Mouse (Mus musculus) embryonic facial prominence, embryonic 13.5 days (tissue): ENCODE results near the gene Ece1. TPM values are rescaled to one million over a fixed set of nuclear protein-coding genes. Genes with fewer than 3 reads are reported as not detected.

ENCODE experiments used
- ATAC-seq: fragments of 200-750 bp; cut with Nextera tagmentation; 2 replicates; pipeline ENCODE4 v1.8.0; 2017; ENCODE audit warnings: low read depth; ENCODE audit not compliant: insufficient number of reproducible peaks, insufficient read depth, low FRiP score, low TSS enrichment
- H3K27ac ChIP-seq: fragments of 300-500 bp; sonication (generic); 2 replicates; pipeline ENCODE4 v1.5.1; 2015; ENCODE audit warnings: moderate library complexity, mild to moderate bottlenecking, inconsistent platforms
- H3K27me3 ChIP-seq: fragments of 300-500 bp; sonication (generic); 2 replicates; pipeline ENCODE4 v1.6.1; 2015; ENCODE audit warnings: mild to moderate bottlenecking, inconsistent platforms
- H3K36me3 ChIP-seq: fragments of 300-500 bp; sonication (generic); 2 replicates; pipeline ENCODE4 v1.6.1; 2015; ENCODE audit warnings: mild to moderate bottlenecking, inconsistent platforms
- H3K4me1 ChIP-seq: fragments of 300-500 bp; sonication (generic); 2 replicates; pipeline ENCODE4 v1.6.1; 2015; ENCODE audit warnings: inconsistent platforms
- H3K4me2 ChIP-seq: fragments of 300-500 bp; sonication (generic); 2 replicates; pipeline ENCODE4 v1.6.1; 2015; ENCODE audit warnings: moderate library complexity, mild to moderate bottlenecking, inconsistent platforms
- H3K4me3 ChIP-seq: fragments of 300-500 bp; sonication (generic); 2 replicates; pipeline ENCODE4 v1.5.1; 2015; ENCODE audit warnings: mild to moderate bottlenecking, inconsistent platforms
- H3K9ac ChIP-seq: fragments of 300-500 bp; sonication (generic); 2 replicates; pipeline ENCODE4 v1.6.1; 2015; ENCODE audit warnings: mild to moderate bottlenecking, inconsistent platforms
- H3K9me3 ChIP-seq: fragments of 300-500 bp; sonication (generic); 2 replicates; pipeline ENCODE4 v1.6.1; 2016; ENCODE audit warnings: inconsistent platforms
- WGBS: fragments of 180-500 bp; shearing (Covaris S2); methylation state at CpG from one replicate; pipeline ENCODE4 v1.1.7; 2015; ENCODE audit warnings: mixed read lengths; 5-methylcytosine and 5-hydroxymethylcytosine counted together
- polyA plus RNA-seq: library from polyadenylated mRNA; unstranded; fragments of >200 nt; fragmentation: Nextera tagmentation; extraction: Ambion mirVana; gene quantifications from 2 replicates; pipeline ENCODE4 v1.2.1, GENCODE M21; 2015

Ece1 gene
- polyA plus RNA-seq, 1 experiment from 2014 or later: 49.9 TPM

DNA sequence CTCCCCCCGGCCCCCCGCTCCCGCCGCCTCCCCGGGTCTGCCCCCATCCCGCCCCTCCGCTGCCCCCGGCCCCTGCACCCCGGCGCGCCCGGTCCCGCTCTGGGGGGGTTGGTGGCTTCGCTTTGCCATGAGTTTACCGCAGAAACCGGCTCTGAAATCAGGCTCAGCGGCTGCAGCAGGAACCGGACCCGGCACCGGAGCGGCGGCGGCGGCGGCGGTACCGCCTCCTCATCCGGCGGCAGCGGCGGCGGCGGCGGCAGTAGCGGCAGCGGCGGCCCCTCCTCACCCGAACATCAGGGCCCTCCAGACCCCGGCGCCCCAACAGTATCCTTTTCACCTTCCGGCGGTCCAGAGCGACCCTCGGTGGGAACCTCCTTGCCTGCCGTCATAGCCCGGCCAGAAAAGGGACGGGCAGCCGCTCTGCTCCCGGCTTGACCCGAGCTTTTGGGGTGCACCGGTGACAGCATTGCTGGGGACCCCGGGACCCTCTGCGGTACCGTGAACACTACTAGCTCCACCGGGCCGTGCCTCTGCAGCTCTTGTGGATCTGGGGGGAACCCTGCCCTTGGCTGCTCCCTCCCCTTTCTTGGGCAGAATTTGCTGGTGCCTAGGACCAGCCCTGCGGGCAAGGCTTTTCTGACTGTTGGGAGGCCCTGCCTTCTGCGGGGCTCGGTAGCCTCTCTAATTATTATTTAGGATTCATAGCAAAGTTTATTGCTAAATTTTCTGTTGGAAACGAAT lies 132.0 kb downstream of the Ece1 start:
- no peak for ATAC-seq
- peaks cover 25% of the 10 kb centered on the region for H3K36me3 ChIP-seq
- H3K4me3 ChIP-seq: peak overlapping the region; percentile 95
- no peaks in the 10 kb centered on the region for H3K9me3 ChIP-seq
- peaks cover 29% of the 10 kb centered on the region for H3K4me1 ChIP-seq
- H3K27me3 ChIP-seq: peaks cover 22% of the 10 kb centered on the region
- peak overlapping the region; percentile 98 for H3K9ac ChIP-seq
- H3K4me2 ChIP-seq: peak overlapping the region; percentile 86
- WGBS: 1% methylated on average over 48 of the region's 60 CpGs
- peak overlapping the region; percentile 95 for H3K27ac ChIP-seq

DNA sequence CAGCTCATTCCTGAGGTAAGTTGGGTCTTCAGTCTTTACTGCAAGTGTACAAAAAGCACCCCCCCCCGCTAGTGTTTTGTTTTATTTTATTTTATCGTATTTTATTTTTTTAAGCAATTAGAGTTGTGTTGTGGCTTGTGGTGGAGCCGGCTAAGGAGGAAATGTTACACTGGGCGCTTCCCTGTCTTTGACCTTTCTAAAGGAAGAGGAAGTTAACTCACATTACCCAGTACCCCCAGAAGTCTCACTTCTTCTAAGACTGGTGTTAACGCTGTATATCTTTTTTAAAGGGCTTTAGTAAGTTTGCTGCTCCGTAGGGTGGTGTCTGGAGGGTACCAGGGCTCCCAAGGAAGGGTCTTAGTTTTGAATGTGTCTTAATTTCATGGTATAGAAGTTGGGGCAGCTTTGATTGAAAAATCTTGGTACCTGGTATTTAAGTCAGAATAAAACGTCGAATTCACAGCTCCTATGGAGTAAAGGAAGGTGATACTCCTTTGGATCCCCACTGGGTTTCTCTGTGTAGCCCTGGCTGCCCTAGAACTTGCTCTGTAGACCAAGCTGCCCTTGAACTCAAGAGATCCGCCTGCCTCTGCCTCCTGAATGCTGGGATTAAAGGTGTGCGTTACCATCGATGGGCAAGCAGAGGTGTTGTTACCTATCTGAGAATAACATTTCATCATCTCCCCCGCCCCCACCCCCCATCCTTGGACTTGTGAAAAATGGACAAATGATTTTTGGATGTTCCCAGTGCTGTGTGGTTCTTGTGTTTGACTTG lies 132.7 kb downstream of the Ece1 start:
- Histone ChIP-seq H3K4me1 (peaks cover 29% of the 10 kb centered on the region), H3K4me2 (peak overlapping the region; percentile 86), H3K4me3 (peak overlapping the region; percentile 95), H3K27ac (no peak overlapping the region), H3K27me3 (peaks cover 22% of the 10 kb centered on the region), H3K9me3 (no peaks in the 10 kb centered on the region), H3K36me3 (peaks cover 33% of the 10 kb centered on the region), H3K9ac (peak overlapping the region; percentile 98)
- 42% methylated on average over 12 of the region's 12 CpGs for WGBS
- ATAC-seq: no peak

DNA sequence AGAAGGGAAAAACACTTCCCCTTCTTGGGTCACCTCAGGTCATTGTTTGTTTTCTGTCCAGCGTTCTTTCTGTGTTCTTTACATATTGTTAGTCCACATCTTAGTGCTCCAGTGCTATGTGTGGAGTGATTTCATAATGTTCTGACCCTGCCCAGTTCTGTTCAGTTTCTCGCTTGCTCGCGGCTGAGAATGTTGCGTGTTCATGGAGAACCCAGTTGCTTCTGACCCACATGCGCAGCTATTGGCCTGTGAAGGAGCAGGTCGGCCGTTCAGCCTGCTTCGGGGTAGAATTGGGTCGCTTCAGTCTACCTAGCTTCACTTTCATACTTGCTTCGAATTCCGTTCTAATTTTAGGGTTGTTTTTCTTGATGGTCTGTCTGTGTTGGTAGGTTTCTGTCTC lies 133.4 kb downstream of the Ece1 start:
- Histone ChIP-seq H3K9ac (peak overlapping the region; percentile 98), H3K27ac (no peak overlapping the region), H3K27me3 (peaks cover 22% of the 10 kb centered on the region), H3K4me1 (peaks cover 31% of the 10 kb centered on the region), H3K4me3 (peak overlapping the region; percentile 95), H3K9me3 (no peaks in the 10 kb centered on the region), H3K4me2 (peak overlapping the region; percentile 86), H3K36me3 (peaks cover 33% of the 10 kb centered on the region)
- WGBS: 79% methylated on average over 12 of the region's 12 CpGs
- ATAC-seq: no peak

DNA sequence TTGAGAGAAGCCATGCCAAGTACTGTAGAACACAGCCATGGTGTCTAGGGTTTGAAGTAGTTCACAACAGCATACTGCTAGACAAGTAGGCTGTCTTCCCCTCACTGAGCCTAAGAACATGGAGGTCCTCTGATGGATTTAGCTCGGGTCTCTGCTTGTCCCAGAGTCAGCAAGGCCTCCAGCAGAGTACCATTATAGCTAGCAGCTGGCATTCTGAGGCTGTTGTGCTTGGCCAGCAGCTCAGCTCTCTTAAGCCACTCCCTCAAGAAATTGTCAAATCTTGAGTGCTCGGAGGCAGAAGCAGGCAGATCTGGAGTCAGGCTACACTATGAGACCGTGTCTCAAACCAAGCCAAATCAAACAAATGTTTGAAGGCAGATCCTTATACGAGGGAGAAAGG lies 136.2 kb downstream of the Ece1 start:
- peaks cover 37% of the 10 kb centered on the region for H3K4me1 ChIP-seq
- H3K36me3 ChIP-seq: peaks cover 42% of the 10 kb centered on the region
- no peak overlapping the region for H3K27ac ChIP-seq
- ATAC-seq: no peak
- no peaks in the 10 kb centered on the region for H3K27me3 ChIP-seq
- no peaks in the 10 kb centered on the region for H3K9me3 ChIP-seq
- WGBS: 80% methylated on average over 4 of the region's 4 CpGs
- H3K4me2 ChIP-seq: no peak overlapping the region
- H3K4me3 ChIP-seq: no peak overlapping the region
- no peak overlapping the region for H3K9ac ChIP-seq

DNA sequence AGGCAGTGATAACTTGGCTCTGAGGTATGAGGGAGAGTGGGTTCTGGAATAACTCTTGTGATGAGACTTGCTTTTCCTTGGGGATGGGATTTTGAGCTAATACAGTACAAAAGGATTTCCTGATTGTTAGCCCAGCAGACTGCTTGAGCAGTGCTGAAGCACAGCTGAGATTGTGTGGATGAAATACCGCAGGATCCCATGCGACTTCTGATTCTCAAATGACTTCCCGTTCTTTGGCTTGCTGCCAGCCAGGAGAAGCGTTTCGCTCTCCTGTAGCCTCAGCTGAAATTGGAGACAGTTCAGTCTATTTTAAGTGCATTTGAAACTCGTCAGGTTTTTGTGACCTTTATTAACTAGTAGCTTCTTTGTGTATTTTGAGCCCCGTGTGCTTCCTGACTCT lies 138.6 kb downstream of the Ece1 start:
- no peak overlapping the region for H3K27ac ChIP-seq
- ATAC-seq: no peak
- no peaks in the 10 kb centered on the region for H3K27me3 ChIP-seq

DNA sequence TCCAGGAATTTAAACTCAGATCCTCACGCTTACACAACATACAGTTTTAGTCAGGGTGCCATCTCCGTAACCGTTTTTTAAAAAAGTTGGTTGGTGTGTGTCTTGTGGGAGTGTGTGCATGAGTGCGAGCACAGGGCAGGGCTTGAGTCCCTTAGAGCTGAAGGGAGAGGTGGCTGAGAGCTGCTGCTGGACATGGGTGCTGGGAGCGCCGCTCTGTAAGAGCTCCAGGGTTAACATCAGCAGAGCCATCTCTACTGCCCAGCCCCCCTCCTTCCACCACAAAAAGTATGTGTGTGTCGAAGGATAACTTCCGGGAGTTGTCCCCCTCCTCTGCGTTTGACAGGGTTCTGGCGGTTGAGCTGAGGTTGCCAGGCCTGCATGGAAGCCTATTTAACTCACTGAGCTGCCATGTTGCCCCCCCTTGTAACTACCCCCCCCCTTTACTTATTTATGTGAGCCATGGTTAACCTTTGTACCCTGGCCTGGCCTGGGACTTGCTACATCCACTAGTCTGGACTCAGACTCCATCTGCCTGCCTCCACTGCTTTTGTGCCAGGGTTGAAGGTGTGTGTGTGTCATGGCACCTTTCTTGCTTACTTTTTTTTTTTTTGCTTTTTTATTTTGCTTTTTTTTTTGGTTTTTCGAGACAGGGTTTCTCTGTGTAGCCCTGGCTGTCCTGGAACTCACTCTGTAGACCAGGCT lies 142.0 kb downstream of the Ece1 start:
- Histone ChIP-seq H3K27me3 (no peaks in the 10 kb centered on the region), H3K4me3 (no peak overlapping the region), H3K4me1 (peaks cover 13% of the 10 kb centered on the region), H3K9me3 (no peaks in the 10 kb centered on the region), H3K27ac (no peak overlapping the region), H3K9ac (no peak overlapping the region), H3K36me3 (peaks cover 58% of the 10 kb centered on the region), H3K4me2 (no peak overlapping the region)
- WGBS: 91% methylated on average over 11 of the region's 11 CpGs
- no peak for ATAC-seq

More for the DNA sequence above, 138.6 kb downstream of the Ece1 start:
- H3K4me1 ChIP-seq: peaks cover 26% of the 10 kb centered on the region
- H3K36me3 ChIP-seq: peaks cover 61% of the 10 kb centered on the region
- no peak overlapping the region for H3K4me3 ChIP-seq
- H3K9me3 ChIP-seq: no peaks in the 10 kb centered on the region
- no peak overlapping the region for H3K4me2 ChIP-seq
- WGBS: 12% methylated on average over 7 of the region's 7 CpGs
- H3K9ac ChIP-seq: no peak overlapping the region

DNA sequence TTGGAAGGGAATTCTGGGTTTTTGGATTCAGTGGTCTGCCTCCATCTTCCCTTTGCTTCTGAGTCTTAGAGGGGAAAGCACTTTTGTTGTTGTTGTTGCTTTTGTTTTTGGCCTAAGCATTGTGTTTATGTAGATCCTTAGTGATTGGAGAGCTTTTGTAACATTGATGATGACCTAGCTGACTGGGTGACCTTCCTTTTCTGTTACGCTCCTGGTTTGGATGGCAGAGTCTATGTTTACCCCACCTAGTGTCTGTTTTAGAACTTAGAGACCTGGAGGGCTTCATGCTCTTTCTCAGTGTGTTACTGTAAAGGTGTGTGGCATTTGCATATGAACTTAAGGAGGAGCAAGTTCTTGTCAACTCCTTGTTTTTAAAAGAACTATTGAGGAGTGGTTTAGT lies 143.7 kb downstream of the Ece1 start:
- no peaks in the 10 kb centered on the region for H3K9me3 ChIP-seq
- H3K4me2 ChIP-seq: no peak overlapping the region
- H3K27me3 ChIP-seq: no peaks in the 10 kb centered on the region
- 89% methylated on average over 1 of the region's 1 CpGs for WGBS
- peaks cover 6% of the 10 kb centered on the region for H3K4me1 ChIP-seq
- H3K36me3 ChIP-seq: peaks cover 68% of the 10 kb centered on the region
- no peak overlapping the region for H3K9ac ChIP-seq
- H3K27ac ChIP-seq: no peak overlapping the region
- no peak for ATAC-seq
- no peak overlapping the region for H3K4me3 ChIP-seq

DNA sequence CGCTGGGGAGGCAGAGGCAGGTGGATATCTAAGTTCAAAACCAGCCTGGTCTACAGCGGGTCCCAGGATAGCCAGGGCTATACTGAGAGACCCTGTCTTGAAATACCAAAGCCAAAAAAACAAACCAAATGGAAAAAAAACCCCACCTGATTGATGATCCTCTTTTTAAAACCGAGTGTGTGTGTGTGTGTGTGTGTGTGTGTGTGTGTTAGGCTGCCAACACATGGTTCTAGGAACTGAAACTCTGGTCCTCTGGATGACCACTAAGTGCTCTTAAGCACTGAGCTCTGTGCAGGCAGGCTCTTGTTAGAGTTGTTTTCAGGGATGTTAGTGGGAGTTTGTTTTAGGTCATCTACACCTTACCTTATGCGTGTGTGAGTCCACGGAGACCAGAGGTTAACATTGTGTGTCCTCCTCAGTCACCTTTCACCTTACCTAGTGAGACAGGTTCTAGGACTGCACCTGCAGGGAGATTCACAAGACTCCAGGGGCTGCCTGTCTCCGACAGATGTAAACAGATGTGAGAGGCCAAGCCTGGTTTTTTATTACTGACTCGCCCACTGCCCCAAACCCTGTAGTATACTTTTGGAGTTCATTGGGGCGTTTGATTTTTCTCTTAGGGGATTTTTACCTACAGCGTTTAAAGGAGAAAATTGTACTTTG lies 145.0 kb downstream of the Ece1 start:
- no peak for ATAC-seq
- WGBS: 86% methylated on average over 9 of the region's 9 CpGs
- H3K36me3 ChIP-seq: peaks cover 78% of the 10 kb centered on the region

DNA sequence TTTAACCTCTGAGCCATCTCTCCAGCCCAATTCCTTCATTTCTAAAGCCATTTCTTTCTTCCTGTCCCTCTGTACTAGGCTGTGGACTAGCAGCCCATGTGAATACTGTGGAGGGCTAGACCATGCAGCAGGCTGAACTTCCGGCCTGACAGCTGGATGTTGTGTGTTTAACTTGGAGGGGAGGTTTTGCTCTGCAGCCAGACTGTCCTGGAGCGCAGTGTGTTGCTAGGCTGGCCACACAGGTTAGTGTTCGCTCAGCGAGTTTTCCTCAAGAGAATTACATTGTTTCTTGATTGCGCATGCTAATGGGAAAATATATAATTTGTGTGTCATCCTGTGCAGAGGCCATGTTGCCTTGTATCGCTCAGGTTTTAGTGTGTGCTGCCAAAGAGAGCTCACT lies 146.6 kb downstream of the Ece1 start:
- WGBS: 93% methylated on average over 6 of the region's 6 CpGs
- Histone ChIP-seq H3K4me3 (no peak overlapping the region), H3K36me3 (peaks cover 80% of the 10 kb centered on the region), H3K27me3 (no peaks in the 10 kb centered on the region), H3K27ac (no peak overlapping the region), H3K4me1 (no peaks in the 10 kb centered on the region), H3K9ac (no peak overlapping the region), H3K9me3 (no peaks in the 10 kb centered on the region), H3K4me2 (no peak overlapping the region)
- ATAC-seq: no peak

More for the DNA sequence above, 145.0 kb downstream of the Ece1 start:
- Histone ChIP-seq H3K27ac (no peak overlapping the region), H3K4me3 (no peak overlapping the region), H3K27me3 (no peaks in the 10 kb centered on the region), H3K4me1 (no peaks in the 10 kb centered on the region), H3K4me2 (no peak overlapping the region), H3K9me3 (no peaks in the 10 kb centered on the region), H3K9ac (no peak overlapping the region)

DNA sequence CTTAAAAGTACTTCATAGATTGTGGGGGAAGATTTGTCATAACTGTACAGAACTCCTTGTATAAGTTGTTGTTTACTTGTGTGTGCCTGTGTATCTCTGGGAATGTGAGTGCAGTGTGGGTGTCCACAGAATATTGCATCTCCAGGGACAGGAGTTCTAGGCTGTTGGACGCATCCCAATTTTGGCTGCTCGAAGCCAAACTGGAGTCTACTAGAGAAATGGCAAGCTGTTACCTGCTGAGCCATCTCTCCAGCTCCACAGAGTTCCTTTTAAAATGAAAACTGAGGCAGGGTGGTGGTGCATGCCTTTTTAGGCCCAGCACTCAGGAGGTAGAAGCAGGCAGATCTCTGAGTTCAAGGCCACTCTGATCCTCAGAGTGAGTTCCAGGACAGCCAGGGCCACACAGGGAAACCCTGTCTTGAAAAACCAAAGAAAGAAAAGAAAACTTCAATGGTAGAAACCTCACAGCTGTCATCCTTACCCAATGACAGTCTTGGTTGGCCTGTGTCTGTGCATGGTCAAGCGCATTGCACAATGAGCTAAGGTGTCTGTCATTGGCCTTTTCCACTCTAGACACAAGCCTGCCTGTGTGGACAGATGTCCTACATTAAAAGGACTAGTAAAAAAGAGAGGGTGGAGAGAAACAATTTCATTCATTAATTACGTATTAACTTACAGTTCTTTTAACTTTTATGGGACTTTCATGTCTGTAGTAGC lies 147.9 kb downstream of the Ece1 start:
- no peaks in the 10 kb centered on the region for H3K9me3 ChIP-seq
- no peak overlapping the region for H3K27ac ChIP-seq
- no peak overlapping the region for H3K9ac ChIP-seq
- no peaks in the 10 kb centered on the region for H3K4me1 ChIP-seq
- H3K4me2 ChIP-seq: no peak overlapping the region
- ATAC-seq: no peak
- no peaks in the 10 kb centered on the region for H3K27me3 ChIP-seq
- no peak overlapping the region for H3K4me3 ChIP-seq
- 94% methylated on average over 4 of the region's 4 CpGs for WGBS
- peaks cover 80% of the 10 kb centered on the region for H3K36me3 ChIP-seq
